Mouse (Mus musculus): ENCODE data around the gene Arhgap10.

GRCm38 (mm10) chr8:77453836-77454235, 63.9 kb downstream of the Arhgap10 start:
- TF ChIP-seq CTCF (IDR thresholded peaks at IDR 0.05; ENCODE audit: low read depth): no peak
- TF ChIP-seq EP300 (IDR thresholded peaks at IDR 0.05; ENCODE audit: low read depth): no peak

All from heart, postnatal 0 days (tissue).